Mouse (Mus musculus) macrophage (primary cell): ENCODE measurements around the gene 2610507B11Rik. TPM values are rescaled to one million over a fixed set of nuclear protein-coding genes. Genes with fewer than 3 reads are reported as not detected.

ENCODE experiments used
- H3K27ac ChIP-seq: fragments of 350-480 bp; formaldehyde crosslinking; 2 replicates; pipeline ENCODE4 v1.9.0; 2021
- H3K36me3 ChIP-seq: fragments of 350-480 bp; formaldehyde crosslinking; 2 replicates; pipeline ENCODE4 v1.9.0; 2021; ENCODE audit errors: inconsistent target
- H3K4me3 ChIP-seq: fragments of 350-480 bp; formaldehyde crosslinking; 2 replicates; pipeline ENCODE4 v1.9.0; 2021; ENCODE audit errors: inconsistent target
- H3K79me2 ChIP-seq: fragments of 350-480 bp; formaldehyde crosslinking; 2 replicates; pipeline ENCODE4 v1.9.0; 2021; ENCODE audit errors: inconsistent target
- WGBS: methylation state at CpG from one replicate; pipeline ENCODE4 v1.1.7; 2026; ENCODE audit warnings: inconsistent platforms; ENCODE audit not compliant: missing documents; 5-methylcytosine and 5-hydroxymethylcytosine counted together
- polyA plus RNA-seq: library from polyadenylated mRNA; stranded (reverse); fragments of 250-400 nt; gene quantifications from 3 replicates; pipeline ENCODE4 v1.2.4, GENCODE M21; 2018; ENCODE audit warnings: inconsistent platforms

The 2610507B11Rik gene
- polyA plus RNA-seq, 1 experiment from 2014 or later = 148 TPM

- Histone ChIP-seq H3K36me3 (no peaks in the 10 kb centered on the region), H3K79me2 (peaks cover 22% of the 10 kb centered on the region), H3K27ac (no peak overlapping the region), H3K4me3 (no peak overlapping the region)
- WGBS = 95% methylated on average over 8 of the region's 8 CpGs
These were observed 49.4 kb downstream of the 2610507B11Rik start for GRCm38 (mm10) chr11:78310861-78311511.

GRCm38 (mm10) chr11:78313662-78314061 is 52.1 kb downstream of the 2610507B11Rik start:
- WGBS = 95% methylated on average over 2 of the region's 2 CpGs
- no peak overlapping the region for H3K4me3 ChIP-seq
- no peak overlapping the region for H3K27ac ChIP-seq
- no peaks in the 10 kb centered on the region for H3K36me3 ChIP-seq
- no peaks in the 10 kb centered on the region for H3K79me2 ChIP-seq

- Histone ChIP-seq H3K79me2 (no peaks in the 10 kb centered on the region), H3K4me3 (no peak overlapping the region), H3K36me3 (no peaks in the 10 kb centered on the region), H3K27ac (no peak overlapping the region)
- WGBS = 71% methylated on average over 1 of the region's 2 CpGs
These were observed 56.9 kb downstream of the 2610507B11Rik start for GRCm38 (mm10) chr11:78318411-78318810.

GRCm38 (mm10) chr11:78322076-78322831 is 60.7 kb downstream of the 2610507B11Rik start:
- H3K4me3 ChIP-seq = peak overlapping the region; percentile 30; the same call in 1 of the 2 replicates
- H3K79me2 ChIP-seq = no peaks in the 10 kb centered on the region
- 77% methylated on average over 2 of the region's 2 CpGs for WGBS
- H3K27ac ChIP-seq = peak overlapping the region; percentile 43
- no peaks in the 10 kb centered on the region for H3K36me3 ChIP-seq

GRCm38 (mm10) chr11:78322860-78323259 is 61.3 kb downstream of the 2610507B11Rik start, which contains the start of gene Aldoc:
TSS of gene Aldoc (plus strand) at chr11:78322968.
- 6% methylated on average over 15 of the region's 15 CpGs for WGBS
- Histone ChIP-seq H3K4me3 (peak within 1 kb of the TSS; percentile 30), H3K79me2 (no peaks in the 10 kb centered on the region), H3K36me3 (no peaks in the 10 kb centered on the region), H3K27ac (peak within 1 kb of the TSS; percentile 43)

GRCm38 (mm10) chr11:78324000-78324785 is 62.6 kb downstream of the 2610507B11Rik start:
- no peak overlapping the region for H3K27ac ChIP-seq
- no peaks in the 10 kb centered on the region for H3K36me3 ChIP-seq
- H3K4me3 ChIP-seq = no peak overlapping the region
- peaks cover 5% of the 10 kb centered on the region; the same call in 1 of the 2 replicates for H3K79me2 ChIP-seq
- WGBS = 83% methylated on average over 13 of the region's 15 CpGs

- no peak overlapping the region for H3K4me3 ChIP-seq
- no peaks in the 10 kb centered on the region for H3K36me3 ChIP-seq
- peaks cover 11% of the 10 kb centered on the region; the same call in 1 of the 2 replicates for H3K79me2 ChIP-seq
- WGBS = 96% methylated on average over 12 of the region's 12 CpGs
- no peak overlapping the region for H3K27ac ChIP-seq
These were observed 63.4 kb downstream of the 2610507B11Rik start for GRCm38 (mm10) chr11:78324965-78325364.

GRCm38 (mm10) chr11:78327215-78327614 is 65.7 kb downstream of the 2610507B11Rik start:
- Histone ChIP-seq H3K4me3 (no peak overlapping the region), H3K36me3 (0 out of 2 replicates have a peak, but pooled peaks cover under 1% of the 10 kb centered on the region), H3K79me2 (peaks cover 11% of the 10 kb centered on the region; the same call in 1 of the 2 replicates), H3K27ac (no peak overlapping the region)
- WGBS = 89% methylated on average over 4 of the region's 4 CpGs

- peak within 1 kb of the TSS; percentile 28; the same call in 1 of the 2 replicates for H3K27ac ChIP-seq
- H3K36me3 ChIP-seq = peaks cover 7% of the 10 kb centered on the region; the same call in 1 of the 2 replicates
- peak within 1 kb of the TSS; percentile 68 for H3K4me3 ChIP-seq
- peaks cover 11% of the 10 kb centered on the region; the same call in 1 of the 2 replicates for H3K79me2 ChIP-seq
- 11% methylated on average over 36 of the region's 37 CpGs for WGBS
These were observed 66.3 kb downstream of the 2610507B11Rik start, which contains the start of gene Pigs for GRCm38 (mm10) chr11:78327634-78328511. TSS of gene Pigs (plus strand) at chr11:78328415.

- H3K36me3 ChIP-seq = peaks cover 13% of the 10 kb centered on the region; the same call in 1 of the 2 replicates
- peaks cover 11% of the 10 kb centered on the region; the same call in 1 of the 2 replicates for H3K79me2 ChIP-seq
- peak overlapping the region; percentile 68 for H3K4me3 ChIP-seq
- H3K27ac ChIP-seq = no peak overlapping the region
- WGBS = under 1% methylated on average over 41 of the region's 41 CpGs
These were observed 67.0 kb downstream of the 2610507B11Rik start for GRCm38 (mm10) chr11:78328512-78329056.

- H3K27ac ChIP-seq = no peak overlapping the region
- H3K79me2 ChIP-seq = peaks cover 11% of the 10 kb centered on the region; the same call in 1 of the 2 replicates
- 96% methylated on average over 12 of the region's 12 CpGs for WGBS
- no peak overlapping the region for H3K4me3 ChIP-seq
- H3K36me3 ChIP-seq = peaks cover 50% of the 10 kb centered on the region; the same call in 1 of the 2 replicates
These were observed 71.1 kb downstream of the 2610507B11Rik start for GRCm38 (mm10) chr11:78332676-78333075.

- Histone ChIP-seq H3K27ac (no peak overlapping the region), H3K79me2 (peaks cover 8% of the 10 kb centered on the region; the same call in 1 of the 2 replicates), H3K4me3 (no peak overlapping the region), H3K36me3 (peaks cover 59% of the 10 kb centered on the region; the same call in 1 of the 2 replicates)
- WGBS = 87% methylated on average over 5 of the region's 5 CpGs
These were observed 72.4 kb downstream of the 2610507B11Rik start for GRCm38 (mm10) chr11:78333992-78334391.

- H3K36me3 ChIP-seq = peaks cover 80% of the 10 kb centered on the region; the same call in 1 of the 2 replicates
- H3K4me3 ChIP-seq = no peak overlapping the region
- 96% methylated on average over 8 of the region's 8 CpGs for WGBS
- H3K79me2 ChIP-seq = no peaks in the 10 kb centered on the region
- H3K27ac ChIP-seq = no peak overlapping the region
These were observed 75.5 kb downstream of the 2610507B11Rik start for GRCm38 (mm10) chr11:78337040-78337439.
